Comparison of ENCODE assay signal across 8 mouse cellular contexts in the genomic region with DNA sequence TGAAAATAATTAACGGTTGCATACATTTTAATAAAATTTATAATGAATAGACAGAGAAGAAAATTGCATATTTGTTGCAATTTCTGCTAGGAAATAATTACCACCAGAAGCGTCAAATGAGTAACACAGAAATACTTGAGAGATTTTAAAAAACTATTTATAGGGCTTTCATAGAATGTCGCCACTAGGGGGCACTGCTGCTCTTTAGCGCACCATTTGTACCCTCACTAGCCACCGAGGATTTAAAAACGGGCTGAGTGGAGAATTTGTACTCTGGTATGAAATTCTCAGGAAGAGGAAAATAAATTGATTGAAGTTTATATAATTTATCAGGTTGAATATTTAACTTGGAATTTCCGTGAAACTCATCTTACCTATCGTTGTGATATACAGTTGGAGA.
A peak's percentile ranks its signal among the peaks of the same experiment; 100 is the strongest.
DNase-seq lines count a peak whose midpoint lies in the region; ATAC-seq lines count a peak whose summit lies in the region.

No protein-coding gene starts in this region.

- H3K9ac ChIP-seq in midbrain, embryonic 14.5 days (replicated peaks; ENCODE audit: low read length): no peak overlapping the region

- H3K9me3 ChIP-seq in heart, embryonic 10.5 days: no peaks in the 10 kb centered on the region
- H3K9me3 ChIP-seq in midbrain, embryonic 14.5 days (ENCODE audit: control insufficient read depth, low read length): peaks cover 3% of the 10 kb centered on the region; the same call in 1 of the 2 replicates

- H3K4me3 ChIP-seq in heart, embryonic 10.5 days: no peak overlapping the region
- no peak overlapping the region for H3K4me3 ChIP-seq in midbrain, embryonic 14.5 days (replicated peaks; ENCODE audit: low read depth, low read length)

- no peak overlapping the region for H3K27ac ChIP-seq in heart, embryonic 10.5 days
- H3K27ac ChIP-seq in midbrain, embryonic 14.5 days (replicated peaks; ENCODE audit: low read depth, low read length): no peak overlapping the region

- no peak overlapping the region for H3K4me2 ChIP-seq in midbrain, embryonic 14.5 days (ENCODE audit: low read length)

- no peaks in the 10 kb centered on the region for H3K4me1 ChIP-seq in heart, embryonic 10.5 days
- no peaks in the 10 kb centered on the region for H3K4me1 ChIP-seq in midbrain, embryonic 14.5 days (ENCODE audit: control insufficient read depth, insufficient read depth, low read length)

- no peaks in the 10 kb centered on the region for H3K27me3 ChIP-seq in heart, embryonic 10.5 days (ENCODE audit: insufficient read depth, poor library complexity, severe bottlenecking)
- no peaks in the 10 kb centered on the region for H3K27me3 ChIP-seq in midbrain, embryonic 14.5 days (ENCODE audit: control insufficient read depth, insufficient read depth, low read length)

- peak; percentile 20 to 54 for DNase-seq in heart, postnatal 36 days
- DNase-seq in heart, embryonic 10.5 days (ENCODE audit: low spot score): no peak
- peak; percentile 82 for DNase-seq in adipocyte (ENCODE audit: low spot score)
- DNase-seq in cerebellum, postnatal 4 days (ENCODE audit: low spot score in 2 of 2): peak; percentile 53 to 81
- DNase-seq in layer of hippocampus, postnatal 25 days (ENCODE audit: extremely low spot score in 1 of 2, low spot score in 1 of 2): peak; percentile 73 to 95
- peak; percentile 93 for DNase-seq in midbrain, embryonic 14.5 days
- peak; percentile 42 for DNase-seq in urinary bladder, postnatal 14 days (ENCODE audit: low spot score)

- intact Hi-C loops in heart, postnatal 36 days (cut with DNase I): loop anchor here (5.0 kb wide), 1 partner anchor 364 kb away; no protein-coding TSS in a partner anchor

- no peaks in the 10 kb centered on the region for H3K36me3 ChIP-seq in heart, embryonic 10.5 days
- no peaks in the 10 kb centered on the region for H3K36me3 ChIP-seq in midbrain, embryonic 14.5 days (ENCODE audit: control insufficient read depth, insufficient read depth, low read length)

- ATAC-seq in granulocyte monocyte progenitor cell, adult 5-6 weeks (replicated peaks; ENCODE audit: poor library complexity, severe bottlenecking): peak; percentile 53; the same call in 1 of the 2 replicates
- peak; percentile 50; the same call in 1 of the 2 replicates for ATAC-seq in midbrain, embryonic 14.5 days (ENCODE audit: low FRiP score, low TSS enrichment)

- WGBS in heart, embryonic 10.5 days: 19% methylated on average over 8 of the region's 8 CpGs
- WGBS in midbrain, embryonic 14.5 days: 16% methylated on average over 8 of the region's 8 CpGs
